Mouse (Mus musculus) frontal cortex, postnatal 10 days (tissue): Measurements from ENCODE around the gene Samd9l.
"Not testable (repeated sequence)": the region's sequence is repeated elsewhere in the genome, so short reads cannot be mapped to it uniquely, and the experiment has no call there.

Experiments
- DNase-seq, 2 experiments: peaks; one replicate each; pipeline ENCODE4 v3.0.0; 2022; ENCODE audit warnings: low spot score in 2 of 2, mixed read lengths in 1 of 2

Samd9l gene

GRCm38 (mm10) chr6:3399340-3400068 is at the start of gene Samd9l:
Gene Samd9l, minus strand, starts transcription at chr6:3399572.
- peak; percentile 6 to 48 for DNase-seq

DNA sequence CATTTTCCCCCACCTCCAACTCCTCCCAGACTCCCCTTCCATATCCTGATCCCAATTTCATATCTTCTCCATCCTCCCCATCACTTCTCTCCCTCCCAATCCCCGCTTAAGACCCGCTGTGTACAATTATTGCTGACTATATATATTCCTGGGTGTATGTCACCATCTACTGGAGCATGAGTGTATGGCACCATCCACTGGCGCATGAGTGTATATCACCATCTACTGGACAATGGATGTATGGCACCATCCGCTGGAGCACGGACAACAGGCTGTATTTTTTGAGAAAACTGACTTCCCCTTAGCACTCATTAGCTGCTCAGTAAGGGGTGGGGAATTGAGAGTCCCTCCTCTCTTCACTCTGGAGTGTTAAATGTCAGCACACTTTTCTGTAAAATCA is 48.0 kb upstream of the Samd9l start:
- DNase-seq = peak; percentile 27 to 51

GRCm38 (mm10) chr6:3443905-3444304 is 44.5 kb upstream of the Samd9l start:
- no peak for DNase-seq

GRCm38 (mm10) chr6:3436087-3436486 is 36.7 kb upstream of the Samd9l start:
- DNase-seq = no peak

- DNase-seq = not testable (repeated sequence)
Measured at GRCm38 (mm10) chr6:3430976-3431375, 31.6 kb upstream of the Samd9l start.

GRCm38 (mm10) chr6:3427047-3427446 is 27.7 kb upstream of the Samd9l start:
- DNase-seq = no peak

DNA sequence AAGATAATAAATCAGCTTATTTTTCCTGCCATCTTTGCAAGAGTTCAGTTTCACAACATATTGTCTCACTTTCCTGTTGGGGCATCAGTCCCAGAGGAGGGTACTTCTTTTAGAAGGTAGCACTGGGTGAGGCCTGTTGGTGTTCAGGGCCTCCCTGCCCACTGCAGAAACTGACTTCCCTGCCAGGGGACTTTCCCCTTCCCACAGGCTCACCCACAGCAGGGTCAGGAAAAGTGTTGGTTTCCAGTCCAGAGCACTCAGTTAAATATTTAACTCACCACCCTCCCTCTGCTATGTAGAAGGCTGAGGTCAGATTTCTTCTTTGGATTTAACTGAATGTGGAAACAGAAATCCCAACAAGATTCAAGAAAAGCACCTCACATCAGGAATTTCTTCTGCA is 26.0 kb upstream of the Samd9l start:
- DNase-seq = not testable (repeated sequence)

DNA sequence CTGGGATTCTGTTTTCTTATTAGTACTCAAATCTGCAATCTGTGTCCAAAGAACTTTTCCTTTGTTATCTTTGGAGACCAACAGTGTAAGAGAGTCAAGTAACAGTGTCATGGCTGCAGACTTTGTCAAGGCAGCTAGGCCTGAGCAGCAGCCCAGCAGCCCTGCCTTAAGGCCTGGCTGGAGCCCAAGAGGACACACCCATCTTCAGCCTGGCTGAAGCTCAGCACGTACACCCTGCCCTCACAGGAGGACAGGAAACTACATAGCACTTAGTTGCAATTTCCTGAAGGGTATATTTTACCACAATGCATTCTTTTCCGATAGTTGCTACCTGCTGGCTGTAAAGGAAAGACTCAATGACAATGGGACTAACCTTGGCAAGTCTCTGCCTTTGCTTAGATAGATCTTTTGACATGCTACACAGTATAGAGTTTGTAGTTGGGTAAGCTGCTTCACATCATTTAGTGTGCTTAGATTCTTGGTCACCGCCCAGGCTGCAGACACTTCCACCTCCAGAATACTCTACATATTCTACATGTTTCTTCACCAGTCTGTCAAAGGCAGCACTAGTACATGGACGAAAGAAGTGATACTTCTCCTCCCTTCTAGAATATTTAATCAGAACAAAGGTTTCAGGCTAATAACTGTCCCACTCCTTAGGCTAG is 25.4 kb upstream of the Samd9l start:
- DNase-seq = not testable (repeated sequence)

DNA sequence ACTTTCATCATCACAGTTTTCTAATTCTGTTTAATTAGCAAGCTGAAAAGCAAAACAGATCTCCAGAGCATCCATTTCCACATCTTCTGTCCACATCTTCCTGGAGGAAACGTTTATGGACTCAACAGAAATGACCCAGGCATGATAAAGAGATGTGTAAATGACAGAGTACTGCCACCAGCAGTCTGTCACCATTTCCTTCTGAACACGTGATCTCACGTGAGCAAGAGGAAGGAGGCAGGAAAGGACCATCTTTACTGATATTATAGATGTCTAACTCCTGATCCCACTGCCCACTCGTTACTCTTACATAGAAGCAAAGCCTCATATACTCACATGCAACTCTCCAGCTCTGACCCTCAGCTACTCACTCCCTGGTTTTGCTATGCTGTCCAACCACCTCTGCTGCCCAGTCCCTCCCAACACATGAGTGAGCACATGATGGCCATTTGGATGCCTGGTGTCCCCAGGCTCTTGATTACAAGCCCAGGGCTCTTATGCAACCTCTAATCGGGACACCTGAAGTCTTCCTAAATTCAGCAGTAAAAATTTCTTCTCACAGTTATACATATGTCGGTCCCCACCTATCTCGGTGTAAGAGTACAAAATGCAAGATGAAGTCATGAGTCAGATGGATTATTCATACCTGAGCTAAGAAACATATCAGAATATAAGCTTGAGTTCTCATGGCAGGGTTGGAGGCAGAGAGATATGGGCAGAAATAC is 2.0 kb downstream of the Samd9l start:
- not testable (repeated sequence) for DNase-seq

DNA sequence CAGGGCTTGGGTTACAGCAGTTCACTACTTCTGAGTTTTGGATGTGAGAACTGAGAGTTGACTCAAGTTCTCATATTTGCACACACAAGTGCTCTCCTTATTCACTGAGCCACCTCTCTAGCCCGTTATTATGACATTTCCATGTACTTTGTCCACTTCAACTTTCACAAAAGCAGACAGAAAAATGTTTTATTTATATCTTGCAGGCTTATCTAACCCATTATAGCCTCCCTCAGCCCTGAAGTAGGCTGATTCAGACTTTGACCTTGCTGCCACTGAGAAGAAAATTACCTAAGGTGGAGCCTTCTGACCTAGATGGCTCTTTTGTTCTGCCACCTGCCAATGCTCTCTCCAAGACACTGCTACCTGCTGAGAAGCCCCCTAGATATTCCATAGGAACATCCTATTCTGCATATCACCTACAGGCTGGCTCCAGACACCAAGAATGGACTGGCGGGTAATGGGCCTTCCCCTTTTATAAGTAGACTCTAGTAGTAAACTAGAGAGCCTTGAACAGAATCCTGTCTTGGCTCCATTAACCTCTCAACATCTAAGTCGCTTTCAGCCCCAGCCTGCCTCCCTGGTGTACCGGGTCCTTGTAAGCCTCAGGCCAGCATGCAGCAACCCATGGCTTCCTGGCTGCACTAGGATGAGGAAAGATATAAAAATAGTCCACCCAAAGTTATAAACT is 3.3 kb downstream of the Samd9l start:
- DNase-seq = not testable (repeated sequence)

DNA sequence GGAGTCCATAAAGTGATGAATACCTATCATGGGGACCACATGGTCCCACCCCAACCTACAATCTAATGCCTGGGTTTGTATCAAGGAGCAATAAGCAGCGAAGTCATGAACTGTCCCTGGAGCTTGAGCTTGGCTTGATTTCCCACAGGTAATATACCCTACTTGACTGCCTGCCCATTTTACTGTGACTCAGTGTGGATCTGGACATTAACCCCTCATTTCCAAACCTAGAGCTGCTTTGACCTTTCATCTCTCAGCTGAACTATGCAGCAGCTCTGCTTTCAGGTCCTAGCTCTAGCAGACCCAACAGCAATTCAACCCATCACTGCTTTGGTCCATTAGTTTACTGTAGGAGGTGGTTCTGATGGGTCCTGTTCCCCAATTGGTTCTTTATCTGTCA is 9.4 kb downstream of the Samd9l start:
- DNase-seq = no peak

DNA sequence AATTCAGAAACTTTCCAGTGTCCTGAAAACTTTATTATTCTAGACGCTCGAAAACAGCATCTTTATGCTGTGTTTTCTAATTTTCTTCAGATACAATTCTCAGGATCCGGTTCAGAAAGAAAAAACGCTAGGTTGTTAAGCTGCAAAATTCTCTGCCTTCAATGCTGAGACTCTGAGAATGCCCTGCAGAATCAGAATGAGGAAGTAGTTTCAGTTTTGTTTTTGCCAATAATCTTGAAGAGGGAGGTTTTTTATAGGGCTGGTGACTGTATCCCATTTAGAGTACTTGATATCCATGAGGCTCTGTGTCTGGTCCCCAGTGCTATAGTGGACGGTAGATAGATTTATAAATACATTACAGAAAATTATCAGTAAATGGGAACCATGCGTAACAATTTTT is 12.8 kb downstream of the Samd9l start:
- no peak for DNase-seq

GRCm38 (mm10) chr6:3384816-3385215 is 14.6 kb downstream of the Samd9l start:
- not testable (repeated sequence) for DNase-seq

- DNase-seq = not testable (repeated sequence)
Measured at GRCm38 (mm10) chr6:3384115-3384791, 15.1 kb downstream of the Samd9l start.

GRCm38 (mm10) chr6:3379146-3379545 is 20.2 kb downstream of the Samd9l start:
- no peak for DNase-seq

DNA sequence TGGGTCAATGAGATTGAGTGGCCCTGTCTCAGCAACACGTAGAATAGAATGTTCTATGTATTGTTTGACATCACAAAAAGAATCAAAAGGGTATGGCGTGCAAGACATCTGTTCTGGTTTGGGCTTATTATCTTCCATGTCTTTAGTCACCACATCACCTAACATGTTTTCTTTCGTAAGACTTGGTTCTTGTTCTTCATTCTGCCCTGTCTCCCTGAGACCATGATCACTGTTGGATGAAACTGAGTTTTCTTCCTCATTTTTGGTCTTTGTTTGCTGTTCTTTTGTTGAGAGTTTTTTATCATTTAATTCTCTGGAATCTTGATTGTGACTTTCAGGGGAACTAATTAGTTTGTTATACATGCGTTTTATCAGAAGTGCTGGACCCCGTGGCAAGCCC is 22.7 kb downstream of the Samd9l start:
- DNase-seq = no peak

DNA sequence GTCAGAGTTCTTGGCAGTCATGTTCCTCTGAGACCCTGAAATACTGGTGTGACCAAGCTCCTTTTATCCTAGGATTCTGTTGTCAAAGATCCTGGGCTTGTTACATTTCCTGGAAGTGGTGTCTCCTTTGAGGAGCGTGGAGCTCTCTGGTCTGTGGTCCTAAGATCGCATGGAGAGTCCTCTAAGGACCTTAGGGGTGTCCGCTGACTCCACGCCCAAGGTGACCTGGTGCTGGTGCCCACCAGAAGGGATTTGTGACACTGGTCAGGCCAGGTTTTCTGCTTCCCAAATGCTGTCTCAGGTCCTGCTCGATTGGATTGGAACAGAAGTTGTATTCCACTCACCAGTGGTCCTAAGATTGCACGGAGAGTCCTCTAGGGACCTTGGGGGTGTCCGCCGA is 29.8 kb downstream of the Samd9l start:
- no peak for DNase-seq

GRCm38 (mm10) chr6:3365609-3366008 is 33.8 kb downstream of the Samd9l start:
- DNase-seq = not testable (repeated sequence)

GRCm38 (mm10) chr6:3345924-3346597 is 53.3 kb downstream of the Samd9l start:
- peak in 1 of 2 experiments; percentile 7 for DNase-seq

DNA sequence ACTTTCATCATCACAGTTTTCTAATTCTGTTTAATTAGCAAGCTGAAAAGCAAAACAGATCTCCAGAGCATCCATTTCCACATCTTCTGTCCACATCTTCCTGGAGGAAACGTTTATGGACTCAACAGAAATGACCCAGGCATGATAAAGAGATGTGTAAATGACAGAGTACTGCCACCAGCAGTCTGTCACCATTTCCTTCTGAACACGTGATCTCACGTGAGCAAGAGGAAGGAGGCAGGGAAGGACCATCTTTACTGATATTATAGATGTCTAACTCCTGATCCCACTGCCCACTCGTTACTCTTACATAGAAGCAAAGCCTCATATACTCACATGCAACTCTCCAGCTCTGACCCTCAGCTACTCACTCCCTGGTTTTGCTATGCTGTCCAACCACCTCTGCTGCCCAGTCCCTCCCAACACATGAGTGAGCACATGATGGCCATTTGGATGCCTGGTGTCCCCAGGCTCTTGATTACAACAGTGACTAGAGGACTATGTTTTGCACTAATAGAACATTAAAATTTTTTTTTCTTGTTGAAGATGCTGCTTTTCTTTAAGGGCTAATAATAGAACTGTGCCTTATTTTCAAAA is 54.2 kb downstream of the Samd9l start:
- DNase-seq = not testable (repeated sequence)
